Mouse (Mus musculus): ENCODE measurements at regions not wholly inside any gene's neighbourhood (a gene's known extent, or its start where the extent isn't known, plus 50 kb on each side); places are given as distances from the start of the nearest gene placed in this dataset.

DNA sequence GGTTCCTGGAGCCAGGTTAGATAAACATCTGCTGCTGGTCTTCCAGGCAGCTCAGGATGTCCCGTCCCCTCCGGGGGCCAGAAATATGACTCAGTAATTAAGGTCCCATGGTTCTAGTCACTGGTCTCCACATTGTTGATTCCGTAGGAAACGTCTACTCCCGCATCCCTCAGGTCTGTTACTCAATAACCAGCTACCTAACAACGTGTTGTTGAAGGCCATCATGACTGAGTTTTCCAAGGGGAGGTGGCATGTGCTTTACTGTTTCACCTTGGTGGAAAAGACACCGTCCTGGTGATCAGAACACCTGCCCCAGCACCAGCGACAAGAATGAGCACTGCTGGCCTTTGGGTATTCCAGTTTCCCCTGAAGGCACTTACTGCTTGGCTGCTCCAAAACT, 377.9 kb downstream of the Lpin1 start:
- Histone ChIP-seq H3K4me2 (ENCODE audit: low read depth) (no peak overlapping the region), H3K9me3 (ENCODE audit: control insufficient read depth, low read length) (no peaks in the 10 kb centered on the region), H3K4me1 (ENCODE audit: control insufficient read depth, insufficient read depth, low read length) (no peaks in the 10 kb centered on the region), H3K27me3 (ENCODE audit: control insufficient read depth, insufficient read depth, low read length) (no peaks in the 10 kb centered on the region), H3K36me3 (ENCODE audit: control insufficient read depth, insufficient read depth, low read length) (no peaks in the 10 kb centered on the region), H3K4me3 (ENCODE audit: low read depth, low read length) (no peak overlapping the region), H3K9ac (ENCODE audit: low read length) (no peak overlapping the region), H3K27ac (ENCODE audit: low read depth, low read length) (no peak overlapping the region)
- 90% methylated on average over 8 of the region's 8 CpGs for WGBS
- DNase-seq (ENCODE audit: low spot score): no peak
- no peak for ATAC-seq (ENCODE audit: insufficient read depth, low FRiP score, low TSS enrichment)

- ATAC-seq (ENCODE audit: insufficient read depth, low FRiP score, low TSS enrichment) (no peak), DNase-seq (ENCODE audit: low spot score) (no peak)
- no peak overlapping the region for H3K27ac ChIP-seq (ENCODE audit: low read depth, low read length)
- H3K36me3 ChIP-seq (ENCODE audit: control insufficient read depth, insufficient read depth, low read length): no peaks in the 10 kb centered on the region
- no peaks in the 10 kb centered on the region for H3K4me1 ChIP-seq (ENCODE audit: control insufficient read depth, insufficient read depth, low read length)
- no peak overlapping the region for H3K4me3 ChIP-seq (ENCODE audit: low read depth, low read length)
- WGBS: 59% methylated on average over 2 of the region's 2 CpGs
- no peaks in the 10 kb centered on the region for H3K27me3 ChIP-seq (ENCODE audit: control insufficient read depth, insufficient read depth, low read length)
- H3K9me3 ChIP-seq (ENCODE audit: control insufficient read depth, low read length): no peaks in the 10 kb centered on the region
- no peak overlapping the region for H3K4me2 ChIP-seq (ENCODE audit: low read depth)
- no peak overlapping the region for H3K9ac ChIP-seq (ENCODE audit: low read length)
Observed at GRCm38 (mm10) chr12:16232051-16232450, 378.7 kb downstream of the Lpin1 start.

- Histone ChIP-seq H3K4me2 (ENCODE audit: low read depth) (no peak overlapping the region), H3K4me1 (ENCODE audit: control insufficient read depth, insufficient read depth, low read length) (no peaks in the 10 kb centered on the region), H3K27ac (ENCODE audit: low read depth, low read length) (no peak overlapping the region), H3K9me3 (ENCODE audit: control insufficient read depth, low read length) (no peaks in the 10 kb centered on the region), H3K9ac (ENCODE audit: low read length) (no peak overlapping the region), H3K36me3 (ENCODE audit: control insufficient read depth, insufficient read depth, low read length) (no peaks in the 10 kb centered on the region), H3K27me3 (ENCODE audit: control insufficient read depth, insufficient read depth, low read length) (no peaks in the 10 kb centered on the region), H3K4me3 (ENCODE audit: low read depth, low read length) (no peak overlapping the region)
- DNase-seq (ENCODE audit: low spot score) (no peak), ATAC-seq (ENCODE audit: insufficient read depth, low FRiP score, low TSS enrichment) (no peak)
- 89% methylated on average over 2 of the region's 2 CpGs for WGBS
Observed at GRCm38 (mm10) chr12:16231093-16231492, 379.7 kb downstream of the Lpin1 start.

DNA sequence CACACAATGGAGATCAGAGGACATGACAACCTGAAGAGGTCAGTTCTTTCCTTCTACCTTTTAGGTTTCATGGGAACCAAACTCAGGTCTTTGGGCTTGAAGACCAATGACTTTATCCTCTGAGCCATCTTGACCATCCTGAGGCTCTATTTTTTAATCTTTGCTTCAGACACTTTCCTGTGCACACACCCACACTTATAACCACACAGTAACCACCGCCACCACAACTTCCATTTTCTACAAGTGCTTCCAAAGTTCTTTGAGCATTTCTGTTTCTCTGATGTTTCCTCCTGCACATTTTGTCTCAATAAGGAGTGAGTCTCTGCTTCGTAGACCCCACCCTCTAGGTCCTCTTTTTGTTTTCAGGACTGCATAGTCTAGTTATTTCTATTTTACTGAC, 385.3 kb downstream of the Lpin1 start:
- DNase-seq (ENCODE audit: low spot score) (no peak), ATAC-seq (ENCODE audit: insufficient read depth, low FRiP score, low TSS enrichment) (no peak)
- no peaks in the 10 kb centered on the region for H3K27me3 ChIP-seq (ENCODE audit: control insufficient read depth, insufficient read depth, low read length)
- no peak overlapping the region for H3K27ac ChIP-seq (ENCODE audit: low read depth, low read length)
- no peaks in the 10 kb centered on the region for H3K36me3 ChIP-seq (ENCODE audit: control insufficient read depth, insufficient read depth, low read length)
- no peak overlapping the region for H3K4me3 ChIP-seq (ENCODE audit: low read depth, low read length)
- WGBS: 92% methylated on average over 2 of the region's 2 CpGs
- H3K4me1 ChIP-seq (ENCODE audit: control insufficient read depth, insufficient read depth, low read length): no peaks in the 10 kb centered on the region
- H3K9ac ChIP-seq (ENCODE audit: low read length): no peak overlapping the region
- no peak overlapping the region for H3K4me2 ChIP-seq (ENCODE audit: low read depth)
- no peaks in the 10 kb centered on the region for H3K9me3 ChIP-seq (ENCODE audit: control insufficient read depth, low read length)

DNA sequence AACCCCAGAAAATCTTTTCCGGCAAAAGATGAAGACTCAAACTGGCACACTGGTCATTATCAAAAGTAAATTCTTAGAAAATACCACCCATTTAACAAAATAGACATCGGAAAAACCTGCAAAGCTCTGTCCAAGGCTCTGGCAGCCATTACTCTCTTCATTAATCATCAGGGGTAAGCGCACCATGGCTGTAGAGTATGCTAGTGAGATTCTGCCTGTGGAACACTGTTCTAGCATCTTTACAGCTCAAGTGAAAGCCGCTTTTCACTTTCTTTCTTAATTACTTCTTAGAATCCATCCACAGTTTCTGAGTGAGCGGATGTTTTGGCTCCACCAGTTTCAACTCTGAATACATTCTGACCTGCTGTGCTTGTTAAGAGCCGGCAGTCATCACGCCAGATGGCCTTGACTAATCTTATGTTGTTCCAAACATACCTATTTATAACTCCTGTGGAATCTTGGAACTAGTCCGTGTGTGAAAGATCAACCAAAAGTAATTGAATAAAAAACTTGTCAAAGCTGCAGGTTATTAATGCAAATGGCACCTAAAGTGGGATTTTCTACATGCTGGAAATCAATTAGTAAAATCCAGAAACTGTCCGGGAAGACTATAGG, 387.8 kb downstream of the Lpin1 start:
- H3K27me3 ChIP-seq (ENCODE audit: control insufficient read depth, insufficient read depth, low read length): no peaks in the 10 kb centered on the region
- H3K27ac ChIP-seq (ENCODE audit: low read depth, low read length): no peak overlapping the region
- no peak for DNase-seq (ENCODE audit: low spot score)
- WGBS: 74% methylated on average over 9 of the region's 9 CpGs
- H3K36me3 ChIP-seq (ENCODE audit: control insufficient read depth, insufficient read depth, low read length): no peaks in the 10 kb centered on the region
- no peak overlapping the region for H3K4me2 ChIP-seq (ENCODE audit: low read depth)
- H3K9me3 ChIP-seq (ENCODE audit: control insufficient read depth, low read length): no peaks in the 10 kb centered on the region
- no peak overlapping the region for H3K4me3 ChIP-seq (ENCODE audit: low read depth, low read length)
- no peaks in the 10 kb centered on the region for H3K4me1 ChIP-seq (ENCODE audit: control insufficient read depth, insufficient read depth, low read length)
- no peak overlapping the region for H3K9ac ChIP-seq (ENCODE audit: low read length)
- no peak for ATAC-seq (ENCODE audit: insufficient read depth, low FRiP score, low TSS enrichment)

- DNase-seq (ENCODE audit: low spot score) (no peak), ATAC-seq (ENCODE audit: insufficient read depth, low FRiP score, low TSS enrichment) (no peak)
- no peak overlapping the region for H3K4me2 ChIP-seq (ENCODE audit: low read depth)
- H3K27ac ChIP-seq (ENCODE audit: low read depth, low read length): no peak overlapping the region
- no peak overlapping the region for H3K4me3 ChIP-seq (ENCODE audit: low read depth, low read length)
- H3K9me3 ChIP-seq (ENCODE audit: control insufficient read depth, low read length): no peaks in the 10 kb centered on the region
- H3K4me1 ChIP-seq (ENCODE audit: control insufficient read depth, insufficient read depth, low read length): no peaks in the 10 kb centered on the region
- H3K27me3 ChIP-seq (ENCODE audit: control insufficient read depth, insufficient read depth, low read length): no peaks in the 10 kb centered on the region
- H3K36me3 ChIP-seq (ENCODE audit: control insufficient read depth, insufficient read depth, low read length): no peaks in the 10 kb centered on the region
- no peak overlapping the region for H3K9ac ChIP-seq (ENCODE audit: low read length)
Observed at GRCm38 (mm10) chr12:16222205-16222604, 388.6 kb downstream of the Lpin1 start.

- H3K36me3 ChIP-seq (ENCODE audit: control insufficient read depth, insufficient read depth, low read length): no peaks in the 10 kb centered on the region
- no peaks in the 10 kb centered on the region for H3K27me3 ChIP-seq (ENCODE audit: control insufficient read depth, insufficient read depth, low read length)
- H3K4me2 ChIP-seq (ENCODE audit: low read depth): no peak overlapping the region
- no peak overlapping the region for H3K9ac ChIP-seq (ENCODE audit: low read length)
- ATAC-seq (ENCODE audit: insufficient read depth, low FRiP score, low TSS enrichment) (no peak), DNase-seq (ENCODE audit: low spot score) (no peak)
- no peak overlapping the region for H3K27ac ChIP-seq (ENCODE audit: low read depth, low read length)
- no peak overlapping the region for H3K4me3 ChIP-seq (ENCODE audit: low read depth, low read length)
- no peaks in the 10 kb centered on the region for H3K9me3 ChIP-seq (ENCODE audit: control insufficient read depth, low read length)
- WGBS: 94% methylated on average over 1 of the region's 1 CpGs
- H3K4me1 ChIP-seq (ENCODE audit: control insufficient read depth, insufficient read depth, low read length): no peaks in the 10 kb centered on the region
Observed at GRCm38 (mm10) chr12:16221142-16221541, 389.6 kb downstream of the Lpin1 start.

- ATAC-seq (ENCODE audit: insufficient read depth, low FRiP score, low TSS enrichment) (no peak), DNase-seq (ENCODE audit: low spot score) (no peak)
- Histone ChIP-seq H3K27me3 (ENCODE audit: control insufficient read depth, insufficient read depth, low read length) (no peaks in the 10 kb centered on the region), H3K36me3 (ENCODE audit: control insufficient read depth, insufficient read depth, low read length) (no peaks in the 10 kb centered on the region), H3K4me1 (ENCODE audit: control insufficient read depth, insufficient read depth, low read length) (no peaks in the 10 kb centered on the region), H3K9me3 (ENCODE audit: control insufficient read depth, low read length) (no peaks in the 10 kb centered on the region), H3K4me3 (ENCODE audit: low read depth, low read length) (no peak overlapping the region), H3K4me2 (ENCODE audit: low read depth) (no peak overlapping the region), H3K27ac (ENCODE audit: low read depth, low read length) (no peak overlapping the region), H3K9ac (ENCODE audit: low read length) (no peak overlapping the region)
- 96% methylated on average over 3 of the region's 3 CpGs for WGBS
Observed at GRCm38 (mm10) chr12:16220561-16220960, 390.2 kb downstream of the Lpin1 start.

DNA sequence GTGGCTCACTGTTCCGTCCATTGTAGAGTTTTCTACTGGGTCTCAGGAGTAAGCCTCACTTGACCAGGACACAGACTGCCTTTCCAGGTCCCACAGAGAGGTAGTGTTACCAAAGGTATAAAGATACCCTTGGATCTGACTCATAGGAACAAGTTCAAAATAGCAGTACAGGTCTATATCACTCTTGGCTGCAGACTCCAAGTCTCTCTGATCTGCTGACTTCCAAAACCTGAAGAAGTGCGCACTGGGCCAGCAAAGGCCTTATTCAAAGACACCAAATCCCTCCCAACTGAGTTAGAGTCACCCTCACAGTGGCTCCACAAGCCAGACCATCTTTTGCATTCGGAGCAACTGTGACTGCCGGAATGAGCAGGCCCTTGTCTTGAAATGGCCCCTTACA, 391.9 kb downstream of the Lpin1 start:
- Histone ChIP-seq H3K27ac (ENCODE audit: low read depth, low read length) (no peak overlapping the region), H3K4me3 (ENCODE audit: low read depth, low read length) (no peak overlapping the region), H3K4me2 (ENCODE audit: low read depth) (no peak overlapping the region), H3K27me3 (ENCODE audit: control insufficient read depth, insufficient read depth, low read length) (no peaks in the 10 kb centered on the region), H3K36me3 (ENCODE audit: control insufficient read depth, insufficient read depth, low read length) (no peaks in the 10 kb centered on the region), H3K9ac (ENCODE audit: low read length) (no peak overlapping the region), H3K4me1 (ENCODE audit: control insufficient read depth, insufficient read depth, low read length) (no peaks in the 10 kb centered on the region), H3K9me3 (ENCODE audit: control insufficient read depth, low read length) (no peaks in the 10 kb centered on the region)
- ATAC-seq (ENCODE audit: insufficient read depth, low FRiP score, low TSS enrichment): no peak
- 92% methylated on average over 4 of the region's 4 CpGs for WGBS
- no peak for DNase-seq (ENCODE audit: low spot score)

Measured in neural tube, embryonic 11.5 days (tissue).